Mouse (Mus musculus): ENCODE measurements around the gene D630045J12Rik.

Gene D630045J12Rik

GRCm38 (mm10) chr6:38094701-38095100, 159.1 kb downstream of the D630045J12Rik start:
- no peak for DNase-seq (ENCODE audit: low spot score in 2 of 2)

GRCm38 (mm10) chr6:38092539-38092938, 161.3 kb downstream of the D630045J12Rik start:
- DNase-seq (ENCODE audit: low spot score in 2 of 2) = no peak

DNA sequence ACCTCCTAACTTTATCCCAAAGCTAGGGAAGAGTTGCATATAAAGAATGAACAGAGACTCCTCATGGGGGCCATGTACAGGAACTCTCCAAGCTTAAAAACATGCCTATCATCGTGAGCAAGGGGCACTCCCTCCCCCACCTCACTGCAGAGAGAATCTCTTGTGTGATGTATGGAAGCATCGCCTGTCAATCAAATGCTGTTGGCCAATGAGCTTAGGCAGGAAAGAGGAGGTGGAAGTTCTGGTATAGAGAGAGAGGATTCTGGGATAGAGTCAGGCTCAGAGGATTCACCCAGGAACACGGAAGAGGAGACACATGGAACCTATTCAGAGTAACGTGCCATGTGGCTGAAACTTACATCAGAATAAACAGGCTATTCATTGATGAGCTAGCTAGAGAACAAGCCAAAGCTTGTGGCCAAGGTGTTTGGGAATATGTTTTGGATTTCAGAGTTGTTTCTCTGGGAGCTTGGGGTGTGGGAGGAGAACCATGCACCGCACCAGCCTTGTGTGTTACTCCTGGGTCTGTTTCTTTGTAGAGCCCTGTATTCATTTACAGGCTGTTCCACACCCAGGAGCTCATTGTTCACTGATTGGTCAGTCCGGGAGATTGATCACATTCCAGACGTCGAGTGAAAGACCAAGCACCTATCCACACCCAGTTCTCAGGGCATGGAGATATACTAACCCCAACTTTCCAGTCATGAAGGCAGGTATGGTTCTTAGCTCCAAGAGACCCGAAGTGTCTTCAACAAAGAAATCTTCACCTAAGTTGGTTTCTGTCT, 166.4 kb downstream of the D630045J12Rik start:
- DNase-seq (ENCODE audit: low spot score in 2 of 2) = no peak

DNA sequence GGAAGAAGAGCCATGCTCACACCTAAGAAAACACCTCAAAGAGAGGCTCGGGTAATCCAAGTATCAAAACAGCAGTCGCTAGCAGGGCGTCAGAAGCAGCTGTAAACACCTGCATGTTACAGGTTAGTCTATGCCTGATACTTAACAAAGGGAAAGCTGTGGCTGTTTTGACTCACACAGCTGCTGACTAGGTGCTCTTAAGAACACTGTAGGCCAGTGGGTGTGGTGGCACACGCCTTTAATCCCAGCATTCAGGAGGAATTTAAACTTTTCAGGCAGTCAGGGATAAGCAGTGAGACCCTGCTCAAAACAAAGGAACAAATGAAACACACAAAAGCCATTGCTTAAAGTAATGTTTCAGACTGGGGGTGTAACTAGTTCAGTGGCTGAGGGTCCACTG, 170.6 kb downstream of the D630045J12Rik start:
- no peak for DNase-seq (ENCODE audit: low spot score in 2 of 2)

- no peak for DNase-seq (ENCODE audit: low spot score in 2 of 2)
Observed at GRCm38 (mm10) chr6:38081727-38082341, 172.0 kb downstream of the D630045J12Rik start.

DNA sequence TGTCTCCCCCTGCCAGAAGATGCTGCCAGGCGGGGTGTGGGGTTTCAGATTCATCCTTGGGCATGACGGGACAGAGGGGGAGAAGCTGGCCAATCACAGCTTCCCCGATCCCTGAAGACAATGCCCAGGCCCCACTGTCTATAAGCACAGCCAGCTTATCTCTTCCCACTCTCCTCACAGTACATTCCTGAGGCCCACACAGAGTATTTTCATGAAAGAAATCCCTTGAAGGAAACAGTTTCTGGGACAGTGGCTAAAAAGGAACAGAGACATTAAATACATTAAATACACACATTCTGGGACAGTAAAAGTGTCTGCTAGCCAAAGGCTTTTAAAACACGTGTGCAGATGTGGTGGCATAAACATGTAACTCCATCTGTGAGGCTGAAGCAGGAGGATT, 173.4 kb downstream of the D630045J12Rik start:
- no peak for DNase-seq (ENCODE audit: low spot score in 2 of 2)

- DNase-seq (ENCODE audit: low spot score in 2 of 2) = no peak
Observed at GRCm38 (mm10) chr6:38073592-38073991, 180.2 kb downstream of the D630045J12Rik start.

All from spleen, postnatal 10 days (tissue).